Mouse (Mus musculus): Measurements from ENCODE around the gene Mdh1. TPM values are rescaled to one million over a fixed set of nuclear protein-coding genes. Genes with fewer than 3 reads are reported as not detected.

Mdh1 gene
- polyA plus RNA-seq (2015; fragmentation: Illumina TruSeq; extraction: RNeasy Lipid Tissue Mini Kit (QIAGEN cat#74804); ENCODE audit: insufficient read depth, low read depth, low replicate concordance), result 31.9 TPM

DNA sequence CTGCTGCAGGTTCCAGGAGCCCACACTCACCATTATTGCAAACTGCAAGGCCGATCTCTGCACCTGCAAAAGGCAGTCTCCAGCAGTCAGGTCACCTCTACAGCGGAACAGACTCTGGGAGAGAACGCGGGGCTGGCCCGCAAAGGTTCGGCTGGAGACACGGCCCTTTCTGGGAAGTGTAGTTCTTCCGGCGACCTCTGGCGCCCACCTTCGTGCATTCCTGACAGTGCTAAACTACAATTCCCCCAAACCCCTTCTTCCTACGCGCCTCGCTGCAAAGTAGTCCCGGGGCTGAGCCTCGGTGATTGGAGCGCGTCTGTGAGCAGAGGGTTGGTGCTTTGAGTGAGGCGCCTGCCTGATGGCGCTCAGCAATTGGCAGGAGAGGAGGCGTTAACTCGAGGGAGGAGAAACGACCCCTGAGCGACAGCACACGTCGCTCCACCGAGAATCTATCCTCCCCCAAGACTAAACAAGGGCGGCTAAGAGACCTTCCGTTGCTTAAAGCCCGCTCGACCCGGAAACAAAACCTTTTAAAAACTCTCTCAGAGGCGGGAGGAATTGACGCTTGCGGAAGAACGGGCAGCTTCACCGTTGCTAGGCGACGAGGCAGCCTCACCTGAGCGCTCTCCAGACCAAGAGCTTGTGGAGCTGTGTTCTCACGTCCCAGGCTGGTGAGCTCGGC, at the start of gene Mdh1, which contains the start of gene Wdpcp:
Gene Mdh1, minus strand, starts transcription at position 668 of the 682 bp plus-strand sequence.
Gene Wdpcp, plus strand, starts transcription at position 536 of the 682 bp plus-strand sequence.

Other genes with a start within 250 kb of the Mdh1 start
- 12.2 TPM for gene Ugp2, start 201.2 kb downstream of the Mdh1 start, polyA plus RNA-seq (2015; fragmentation: Illumina TruSeq; extraction: RNeasy Lipid Tissue Mini Kit (QIAGEN cat#74804); ENCODE audit: insufficient read depth, low read depth, low replicate concordance)
- 2.5 TPM for gene Wdpcp, start 132 bp downstream of the Mdh1 start, polyA plus RNA-seq (2015; fragmentation: Illumina TruSeq; extraction: RNeasy Lipid Tissue Mini Kit (QIAGEN cat#74804); ENCODE audit: insufficient read depth, low read depth, low replicate concordance)

Data from pancreas, adult 10 weeks (tissue).